30 mouse cellular contexts compared by ENCODE assay signal in genomic region chr6:146464014-146464644, GRCm38 (mm10). TPM values are rescaled to one million over a fixed set of nuclear protein-coding genes. Genes with fewer than 3 reads are reported as not detected.
DNase-seq lines count a peak whose midpoint lies in the region; ATAC-seq and TF ChIP-seq lines count a peak whose summit lies in the region.
"Had no signal": no experiment of that assay in that cellular context is flagged by ENCODE, and none has a peak within 500 bp of the region (broad histone marks: within the 10 kb centered on the region; RNA-seq: fewer than 3 reads in every experiment).

No protein-coding gene starts in this region.

- H3K27ac ChIP-seq in liver, postnatal 0 days (ENCODE audit: low read depth): no peak overlapping the region
- no peak overlapping the region for H3K27ac ChIP-seq in intestine, embryonic 16.5 days (ENCODE audit: low read length)
- no peak overlapping the region for H3K27ac ChIP-seq in hindbrain, embryonic 14.5 days
- H3K27ac ChIP-seq: embryonic facial prominence, embryonic 10.5 days; embryonic facial prominence, embryonic 13.5 days; forebrain, embryonic 10.5 days; gastrocnemius, adult 2 months; heart, embryonic 15.5 days; hindbrain, embryonic 10.5 days; hindbrain, embryonic 13.5 days; hindbrain, postnatal 0 days had no signal

- H3K4me2 ChIP-seq in liver, postnatal 0 days (ENCODE audit: low read depth, low read length): no peak overlapping the region
- H3K4me2 ChIP-seq in intestine, embryonic 16.5 days (ENCODE audit: low read depth, low read length): no peak overlapping the region
- no peak overlapping the region for H3K4me2 ChIP-seq in hindbrain, embryonic 14.5 days (replicated peaks)
- H3K4me2 ChIP-seq: embryonic facial prominence, embryonic 13.5 days; heart, embryonic 12.5 days; heart, embryonic 15.5 days; hindbrain, embryonic 13.5 days had no signal

- DNase-seq in liver, postnatal 0 days: no peak
- no peak for DNase-seq in liver
- DNase-seq in fat pad, adult 2 months (ENCODE audit: extremely low read depth, low read depth, low spot score): peak; percentile 88
- DNase-seq in hindbrain, embryonic 14.5 days (ENCODE audit: low spot score): no peak
- no peak for DNase-seq in urinary bladder, postnatal 36 days (ENCODE audit: low spot score in 2 of 2)
- DNase-seq: cerebellum, adult 11-12 months; cerebellum, adult 8-10 months; cerebellum, postnatal 10 days; cerebellum, postnatal 36 days; embryo, embryonic 11 days; forebrain, postnatal 0 days; gastrocnemius, adult 2 months; gastrocnemius, postnatal 14 days; heart, adult 18-20 months; heart, postnatal 10 days; heart, postnatal 36 days; kidney, adult 18-20 months had no signal

- peaks cover 9% of the 10 kb centered on the region; the same call in 1 of the 2 replicates for H3K36me3 ChIP-seq in liver, postnatal 0 days (replicated peaks; ENCODE audit: insufficient read depth, low read length)
- H3K36me3 ChIP-seq in intestine, embryonic 16.5 days (ENCODE audit: control insufficient read depth, insufficient read depth, low read length): no peaks in the 10 kb centered on the region
- no peaks in the 10 kb centered on the region for H3K36me3 ChIP-seq in hindbrain, embryonic 14.5 days (replicated peaks; ENCODE audit: control insufficient read depth, insufficient read depth)
- H3K36me3 ChIP-seq: embryonic facial prominence, embryonic 10.5 days; embryonic facial prominence, embryonic 13.5 days; forebrain, embryonic 10.5 days; hindbrain, embryonic 10.5 days; hindbrain, embryonic 13.5 days had no signal

- no peaks in the 10 kb centered on the region for H3K4me1 ChIP-seq in liver, postnatal 0 days (ENCODE audit: insufficient read depth)
- 0 out of 2 replicates have a peak, but pooled peaks cover 5% of the 10 kb centered on the region for H3K4me1 ChIP-seq in intestine, embryonic 16.5 days (ENCODE audit: control insufficient read depth, insufficient read depth, low read length)
- H3K4me1 ChIP-seq in hindbrain, embryonic 14.5 days (replicated peaks; ENCODE audit: control insufficient read depth, insufficient read depth, low read length): no peaks in the 10 kb centered on the region
- H3K4me1 ChIP-seq: hindbrain, embryonic 13.5 days had no signal

- H3K9me3 ChIP-seq in liver, postnatal 0 days (ENCODE audit: low read length): 0 out of 2 replicates have a peak, but pooled peaks cover 3% of the 10 kb centered on the region
- H3K9me3 ChIP-seq in intestine, embryonic 16.5 days (ENCODE audit: control insufficient read depth, low read length): no peaks in the 10 kb centered on the region
- H3K9me3 ChIP-seq in hindbrain, embryonic 14.5 days (ENCODE audit: control insufficient read depth, low read length): no peaks in the 10 kb centered on the region
- H3K9me3 ChIP-seq: embryonic facial prominence, embryonic 10.5 days; embryonic facial prominence, embryonic 13.5 days; forebrain, embryonic 10.5 days; heart, embryonic 12.5 days; heart, embryonic 15.5 days; hindbrain, embryonic 10.5 days; hindbrain, embryonic 13.5 days had no signal

- WGBS in liver, postnatal 0 days (ENCODE audit: insufficient replicate concordance): 65% methylated on average over 8 of the region's 8 CpGs
- 55% methylated on average over 8 of the region's 8 CpGs for WGBS in intestine, embryonic 16.5 days
- 93% methylated on average over 8 of the region's 8 CpGs for WGBS in hindbrain, embryonic 14.5 days

- peak; percentile 56 for ATAC-seq in liver, postnatal 0 days
- ATAC-seq in intestine, embryonic 16.5 days: peak; percentile 54
- no peak for ATAC-seq in hindbrain, embryonic 14.5 days (ENCODE audit: low FRiP score)
- ATAC-seq: forebrain, embryonic 14.5 days; forebrain, postnatal 0 days; hindbrain, postnatal 0 days; inflammation-experienced regulatory T-cells, adult 6 months; Patski had no signal

- no peak overlapping the region for H3K4me3 ChIP-seq in liver, postnatal 0 days (ENCODE audit: low read depth, low read length)
- H3K4me3 ChIP-seq in intestine, embryonic 16.5 days (ENCODE audit: low read length): no peak overlapping the region
- no peak overlapping the region for H3K4me3 ChIP-seq in hindbrain, embryonic 14.5 days (replicated peaks; ENCODE audit: low read length)
- H3K4me3 ChIP-seq: embryonic facial prominence, embryonic 10.5 days; embryonic facial prominence, embryonic 13.5 days; erythroblast, embryonic 14.5 days; forebrain, embryonic 10.5 days; gastrocnemius, adult 2 months; heart, embryonic 12.5 days; heart, embryonic 15.5 days; hindbrain, embryonic 10.5 days; hindbrain, embryonic 13.5 days had no signal

- no peak overlapping the region for H3K9ac ChIP-seq in liver, postnatal 0 days (replicated peaks)
- H3K9ac ChIP-seq in intestine, embryonic 16.5 days (ENCODE audit: low read depth, low read length): no peak overlapping the region
- H3K9ac ChIP-seq in hindbrain, embryonic 14.5 days: no peak overlapping the region
- H3K9ac ChIP-seq: embryonic facial prominence, embryonic 13.5 days; forebrain, postnatal 0 days; heart, embryonic 12.5 days; heart, embryonic 15.5 days; hindbrain, embryonic 13.5 days had no signal

- no peak for TF ChIP-seq CTCF in liver, postnatal 0 days (IDR thresholded peaks at IDR 0.05; ENCODE audit: low read depth)

- no peaks in the 10 kb centered on the region for H3K27me3 ChIP-seq in liver, postnatal 0 days (ENCODE audit: insufficient read depth, low read length)
- H3K27me3 ChIP-seq in intestine, embryonic 16.5 days (replicated peaks; ENCODE audit: control insufficient read depth, insufficient read depth, low read length): no peaks in the 10 kb centered on the region
- no peaks in the 10 kb centered on the region for H3K27me3 ChIP-seq in hindbrain, embryonic 14.5 days (ENCODE audit: control insufficient read depth, insufficient read depth, low read length)
- H3K27me3 ChIP-seq: embryonic facial prominence, embryonic 13.5 days; heart, embryonic 12.5 days; heart, embryonic 15.5 days; hindbrain, embryonic 13.5 days; Patski had no signal

- no peak for TF ChIP-seq EP300 in liver, postnatal 0 days (IDR thresholded peaks at IDR 0.05; ENCODE audit: low read depth)

RNA-seq across cellular contexts. Expression of gene Itpr2, which starts 37.9 kb away (rescaled TPM):
- polyA plus RNA-seq in liver, postnatal 0 days (2015; fragmentation: Nextera tagmentation; extraction: Ambion mirVana): 13.8 and 15.2 TPM in 2 replicates
- polyA plus RNA-seq in intestine, embryonic 16.5 days (2015; fragmentation: Nextera tagmentation; extraction: Ambion mirVana): 7.5 and 8.5 TPM in 2 replicates
- polyA plus RNA-seq in hindbrain, embryonic 14.5 days (2014; fragmentation: Nextera tagmentation; extraction: Ambion mirVana): 6.2 and 6.8 TPM in 2 replicates
